16 mouse cellular contexts compared by ENCODE assay signal in the genomic region with DNA sequence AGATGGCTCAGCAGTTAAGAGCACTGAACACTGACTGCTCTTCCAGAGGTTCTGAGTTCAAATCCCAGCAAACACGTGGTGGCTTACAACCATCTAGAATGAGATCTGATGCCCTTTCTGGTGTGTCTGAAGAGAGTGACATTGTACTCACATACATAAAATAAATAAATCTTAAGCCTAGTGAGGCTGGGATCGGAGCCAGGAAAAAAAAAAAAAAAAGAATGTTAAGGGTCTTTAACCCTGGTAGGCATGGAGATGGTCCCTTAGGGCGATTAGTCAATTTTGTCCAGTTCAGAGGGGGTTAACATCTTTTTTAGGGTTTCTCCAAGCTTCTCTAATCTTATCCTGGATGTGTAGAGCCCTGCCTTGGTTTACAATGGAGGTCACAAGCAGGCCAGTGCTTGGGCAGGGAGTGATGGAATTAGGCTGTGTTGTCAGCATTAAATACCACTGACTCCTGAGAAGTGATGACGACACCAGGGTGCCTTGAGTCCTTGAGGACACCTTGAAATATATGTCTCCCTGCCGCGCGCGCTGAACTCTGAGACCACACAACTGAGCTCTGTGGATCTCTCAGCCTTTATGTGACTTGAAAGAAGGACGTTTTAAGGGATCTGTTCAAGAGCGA.
A peak's percentile ranks its signal among the peaks of the same experiment; 100 is the strongest.
DNase-seq lines count a peak whose midpoint lies in the region; ATAC-seq and TF ChIP-seq lines count a peak whose summit lies in the region.
"Had no signal": no experiment of that assay in that cellular context is flagged by ENCODE, and none has a peak within 500 bp of the region (broad histone marks: within the 10 kb centered on the region; RNA-seq: fewer than 3 reads in every experiment).

No protein-coding gene starts in this region.

- no peaks in the 10 kb centered on the region for H3K36me3 ChIP-seq in hindbrain, embryonic 11.5 days (ENCODE audit: control insufficient read depth, insufficient read depth, low read length)
- H3K36me3 ChIP-seq in hindbrain, embryonic 10.5 days: no peaks in the 10 kb centered on the region
- no peaks in the 10 kb centered on the region for H3K36me3 ChIP-seq in midbrain, embryonic 11.5 days (ENCODE audit: control insufficient read depth, insufficient read depth, low read length)
- H3K36me3 ChIP-seq in midbrain, embryonic 10.5 days: no peaks in the 10 kb centered on the region
- H3K36me3 ChIP-seq in liver, postnatal 0 days (replicated peaks; ENCODE audit: insufficient read depth, low read length): no peaks in the 10 kb centered on the region
- H3K36me3 ChIP-seq: forebrain, embryonic 15.5 days had no signal

- H3K4me2 ChIP-seq in hindbrain, embryonic 11.5 days (replicated peaks; ENCODE audit: low read depth, low read length): no peak overlapping the region
- no peak overlapping the region for H3K4me2 ChIP-seq in midbrain, embryonic 11.5 days
- H3K4me2 ChIP-seq in liver, postnatal 0 days (ENCODE audit: low read depth, low read length): no peak overlapping the region
- H3K4me2 ChIP-seq: forebrain, embryonic 15.5 days had no signal

- WGBS in hindbrain, embryonic 11.5 days: 37% methylated on average over 10 of the region's 10 CpGs
- WGBS in hindbrain, embryonic 10.5 days: 36% methylated on average over 10 of the region's 10 CpGs
- 38% methylated on average over 10 of the region's 10 CpGs for WGBS in midbrain, embryonic 11.5 days
- 33% methylated on average over 10 of the region's 10 CpGs for WGBS in midbrain, embryonic 10.5 days
- WGBS in liver, postnatal 0 days (ENCODE audit: insufficient replicate concordance): 57% methylated on average over 10 of the region's 10 CpGs

- H3K4me3 ChIP-seq in gastrocnemius, adult 2 months: no peak overlapping the region
- H3K4me3 ChIP-seq in hindbrain, embryonic 11.5 days (ENCODE audit: low read depth, low read length): no peak overlapping the region
- H3K4me3 ChIP-seq in hindbrain, embryonic 10.5 days: no peak overlapping the region
- no peak overlapping the region for H3K4me3 ChIP-seq in midbrain, embryonic 11.5 days (ENCODE audit: low read depth, low read length)
- H3K4me3 ChIP-seq in midbrain, embryonic 10.5 days: no peak overlapping the region
- no peak overlapping the region for H3K4me3 ChIP-seq in liver, postnatal 0 days (ENCODE audit: low read depth, low read length)
- H3K4me3 ChIP-seq: forebrain, embryonic 15.5 days; megakaryocyte, embryonic 14.5 days had no signal

- no peaks in the 10 kb centered on the region for H3K9me3 ChIP-seq in hindbrain, embryonic 11.5 days (ENCODE audit: control insufficient read depth, low read length)
- no peaks in the 10 kb centered on the region for H3K9me3 ChIP-seq in hindbrain, embryonic 10.5 days
- H3K9me3 ChIP-seq in midbrain, embryonic 11.5 days (ENCODE audit: control insufficient read depth, low read length): no peaks in the 10 kb centered on the region
- no peaks in the 10 kb centered on the region for H3K9me3 ChIP-seq in midbrain, embryonic 10.5 days (replicated peaks)
- no peaks in the 10 kb centered on the region for H3K9me3 ChIP-seq in liver, postnatal 0 days (ENCODE audit: low read length)
- H3K9me3 ChIP-seq: forebrain, embryonic 15.5 days; megakaryocyte, embryonic 14.5 days had no signal

- ATAC-seq in hindbrain, embryonic 11.5 days (ENCODE audit: low FRiP score): no peak
- ATAC-seq in midbrain, embryonic 11.5 days (ENCODE audit: low FRiP score): peak; percentile 24; the same call in 1 of the 2 replicates
- ATAC-seq in liver, postnatal 0 days: no peak
- ATAC-seq: forebrain, embryonic 15.5 days; inflammation-experienced regulatory T-cells, adult 6 months had no signal

- peak overlapping the region; percentile 90 for H3K27ac ChIP-seq in gastrocnemius, adult 2 months
- no peak overlapping the region for H3K27ac ChIP-seq in hindbrain, embryonic 11.5 days (ENCODE audit: low read depth, low read length)
- H3K27ac ChIP-seq in hindbrain, embryonic 10.5 days: no peak overlapping the region
- H3K27ac ChIP-seq in midbrain, embryonic 11.5 days (ENCODE audit: low read depth, low read length): no peak overlapping the region
- no peak overlapping the region for H3K27ac ChIP-seq in midbrain, embryonic 10.5 days (replicated peaks)
- peak overlapping the region; percentile 92 for H3K27ac ChIP-seq in liver, postnatal 0 days (ENCODE audit: low read depth)
- H3K27ac ChIP-seq: forebrain, embryonic 15.5 days had no signal

- no peak for TF ChIP-seq EP300 in liver, postnatal 0 days (IDR thresholded peaks at IDR 0.05; ENCODE audit: low read depth)

- intact Hi-C loops in gastrocnemius, adult 2 months (cut with DNase I): loop anchor here (5.0 kb wide), 3 partner anchors 36 to 106 kb away; no protein-coding TSS in a partner anchor

- no peak overlapping the region for H3K9ac ChIP-seq in hindbrain, embryonic 11.5 days (ENCODE audit: low read depth, low read length)
- no peak overlapping the region for H3K9ac ChIP-seq in midbrain, embryonic 11.5 days (ENCODE audit: low read length)
- H3K9ac ChIP-seq in liver, postnatal 0 days (replicated peaks): no peak overlapping the region
- H3K9ac ChIP-seq: forebrain, embryonic 15.5 days had no signal

- H3K27me3 ChIP-seq in hindbrain, embryonic 11.5 days (ENCODE audit: control insufficient read depth, insufficient read depth, low read length): no peaks in the 10 kb centered on the region
- H3K27me3 ChIP-seq in hindbrain, embryonic 10.5 days (ENCODE audit: insufficient read depth, poor library complexity, severe bottlenecking): 0 out of 2 replicates have a peak, but pooled peaks cover 3% of the 10 kb centered on the region
- H3K27me3 ChIP-seq in midbrain, embryonic 11.5 days (ENCODE audit: control insufficient read depth, insufficient read depth, low read length): no peaks in the 10 kb centered on the region
- no peaks in the 10 kb centered on the region for H3K27me3 ChIP-seq in midbrain, embryonic 10.5 days (ENCODE audit: low read depth, poor library complexity, severe bottlenecking)
- H3K27me3 ChIP-seq in liver, postnatal 0 days (ENCODE audit: insufficient read depth, low read length): no peaks in the 10 kb centered on the region
- H3K27me3 ChIP-seq: CH12.LX; forebrain, embryonic 15.5 days; megakaryocyte, embryonic 14.5 days had no signal

- DNase-seq in gastrocnemius, adult 2 months: no peak
- no peak for DNase-seq in gastrocnemius, postnatal 25 days
- DNase-seq in hindbrain, embryonic 11.5 days (ENCODE audit: low spot score): peak; percentile 12
- no peak for DNase-seq in hindbrain, embryonic 10.5 days (ENCODE audit: low spot score)
- no peak for DNase-seq in midbrain, embryonic 11.5 days (ENCODE audit: low spot score, missing footprints)
- DNase-seq in midbrain, embryonic 10.5 days (ENCODE audit: low spot score): no peak
- no peak for DNase-seq in liver, postnatal 0 days
- DNase-seq in layer of hippocampus, adult 18-20 months (ENCODE audit: low spot score in 2 of 2): no peak
- DNase-seq: cerebellum, adult 9-10 months; layer of hippocampus, adult 9-11 months; retina, postnatal 1 day; thymus, adult 18-20 months had no signal

- TF ChIP-seq CTCF in gastrocnemius, adult 2 months (IDR thresholded peaks at IDR 0.05): no peak
- no peak for TF ChIP-seq CTCF in liver, postnatal 0 days (IDR thresholded peaks at IDR 0.05; ENCODE audit: low read depth)

- peaks cover 9% of the 10 kb centered on the region for H3K4me1 ChIP-seq in hindbrain, embryonic 11.5 days (replicated peaks; ENCODE audit: control insufficient read depth, insufficient read depth, low read length)
- peaks cover 35% of the 10 kb centered on the region for H3K4me1 ChIP-seq in hindbrain, embryonic 10.5 days (replicated peaks)
- peaks cover 19% of the 10 kb centered on the region for H3K4me1 ChIP-seq in midbrain, embryonic 11.5 days (ENCODE audit: control insufficient read depth, insufficient read depth, low read length)
- H3K4me1 ChIP-seq in midbrain, embryonic 10.5 days: peaks cover 41% of the 10 kb centered on the region
- H3K4me1 ChIP-seq in liver, postnatal 0 days (ENCODE audit: insufficient read depth): peaks cover 28% of the 10 kb centered on the region

Comparison
In these comparisons a context has a peak if more than half of its experiments do, and no peak if none do; other contexts are left out.
1. H3K27ac ChIP-seq: peak in gastrocnemius, adult 2 months (single experiment) and liver, postnatal 0 days (single experiment); none in hindbrain, embryonic 11.5 days (single experiment), hindbrain, embryonic 10.5 days (single experiment), midbrain, embryonic 11.5 days (single experiment) and midbrain, embryonic 10.5 days (single experiment).